Mouse (Mus musculus) small intestine, adult 2 months (tissue): Measurements from ENCODE around the gene Acap3. TPM values are rescaled to one million over a fixed set of nuclear protein-coding genes. Genes with fewer than 3 reads are reported as not detected.

Source experiments
- H3K27ac ChIP-seq: fragments of 200-500 bp; 2 replicates; pipeline ENCODE4 v1.5.1; 2012; ENCODE audit warnings: low read depth, low read length, control low read depth, inconsistent platforms; ENCODE audit not compliant: insufficient read depth
- H3K27me3 ChIP-seq: fragments of 200-500 bp; 2 replicates; pipeline ENCODE4 v1.6.1; 2012; ENCODE audit warnings: mild to moderate bottlenecking, moderate library complexity, low read length, inconsistent platforms; ENCODE audit not compliant: control insufficient read depth, insufficient read depth
- H3K36me3 ChIP-seq: fragments of 200-500 bp; 2 replicates; pipeline ENCODE4 v1.6.1; 2012; ENCODE audit warnings: mild to moderate bottlenecking, low read length, control low read depth, inconsistent platforms; ENCODE audit not compliant: control insufficient read depth, insufficient read depth
- H3K4me1 ChIP-seq: fragments of 200-500 bp; 2 replicates; pipeline ENCODE4 v1.6.1; 2012; ENCODE audit warnings: low read length, inconsistent platforms, mixed read lengths; ENCODE audit not compliant: control insufficient read depth, insufficient read depth, insufficient read length
- H3K4me3 ChIP-seq: fragments of 200-500 bp; 2 replicates; pipeline ENCODE4 v1.5.1; 2012; ENCODE audit warnings: low read depth, mild to moderate bottlenecking, control low read depth, inconsistent platforms, low read length, moderate library complexity
- CTCF ChIP-seq: fragments of 200-500 bp; IDR thresholded peaks from 2 replicates; pipeline ENCODE4 v1.5.1; 2012; ENCODE audit warnings: low read depth, mild to moderate bottlenecking, control low read depth, inconsistent platforms, low read length, moderate library complexity, mixed read lengths; ENCODE audit not compliant: insufficient replicate concordance, insufficient read length; ENCODE audit errors: extremely low read depth
- POLR2A ChIP-seq: fragments of 200-500 bp; IDR thresholded peaks from 2 replicates; pipeline ENCODE4 v1.6.1; 2012; ENCODE audit warnings: low read depth, mild to moderate bottlenecking, control low read depth, inconsistent platforms, low read length, moderate library complexity
- WGBS: fragments of 180-500 bp; shearing (Covaris S2); methylation state at CpG from one replicate; pipeline ENCODE4 v1.1.7; 2018; 5-methylcytosine and 5-hydroxymethylcytosine counted together
- polyA plus RNA-seq: library from polyadenylated mRNA; depleted of rRNA; stranded (reverse); fragments of >200 nt; gene quantifications from 2 replicates; pipeline ENCODE4 v1.2.3, GENCODE M21; 2012

Gene Acap3
- polyA plus RNA-seq, 1 experiment: 15.9 TPM

DNA sequence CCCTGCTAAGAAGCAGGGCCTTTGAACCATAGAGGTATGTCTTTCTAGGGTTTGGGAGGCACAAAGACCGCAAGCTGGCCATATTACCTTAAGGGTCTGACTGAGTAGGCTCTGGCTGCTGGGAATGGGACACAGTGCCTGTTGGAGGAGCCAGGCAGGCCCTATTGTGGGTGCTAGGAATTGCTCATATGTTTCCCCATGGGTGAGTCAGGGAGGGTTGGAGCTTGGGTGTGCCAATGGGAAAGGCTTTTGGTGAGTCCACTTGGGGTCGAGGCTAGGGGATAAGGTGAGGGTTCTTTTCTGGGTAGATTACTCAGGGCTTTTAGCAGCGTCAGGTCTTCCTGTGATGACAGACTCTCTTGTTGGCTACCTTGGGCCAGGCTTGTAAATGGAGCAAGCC lies 40.3 kb upstream of the Acap3 start:
- WGBS: 72% methylated on average over 3 of the region's 3 CpGs
- H3K4me1 ChIP-seq: peaks cover 27% of the 10 kb centered on the region
- H3K27ac ChIP-seq: no peak overlapping the region
- no peak overlapping the region for H3K4me3 ChIP-seq
- H3K27me3 ChIP-seq: no peaks in the 10 kb centered on the region
- TF ChIP-seq CTCF: no peak
- TF ChIP-seq POLR2A: no peak
- H3K36me3 ChIP-seq: peaks cover 26% of the 10 kb centered on the region

GRCm38 (mm10) chr4:155851951-155852411 lies 39.6 kb upstream of the Acap3 start:
- no peak overlapping the region for H3K27ac ChIP-seq
- TF ChIP-seq POLR2A (no peak), CTCF (no peak)
- H3K4me1 ChIP-seq: peaks cover 27% of the 10 kb centered on the region
- H3K27me3 ChIP-seq: no peaks in the 10 kb centered on the region
- peaks cover 30% of the 10 kb centered on the region for H3K36me3 ChIP-seq
- 45% methylated on average over 2 of the region's 2 CpGs for WGBS
- no peak overlapping the region for H3K4me3 ChIP-seq

- H3K36me3 ChIP-seq: peaks cover 40% of the 10 kb centered on the region
- TF ChIP-seq CTCF (no peak), POLR2A (no peak)
- no peak overlapping the region for H3K4me3 ChIP-seq
- H3K27me3 ChIP-seq: no peaks in the 10 kb centered on the region
- H3K4me1 ChIP-seq: peaks cover 26% of the 10 kb centered on the region
- H3K27ac ChIP-seq: no peak overlapping the region
- 90% methylated on average over 9 of the region's 9 CpGs for WGBS
These were observed 38.2 kb upstream of the Acap3 start for GRCm38 (mm10) chr4:155853421-155853820.

- Histone ChIP-seq H3K36me3 (peaks cover 48% of the 10 kb centered on the region), H3K27ac (no peak overlapping the region), H3K4me3 (no peak overlapping the region), H3K27me3 (no peaks in the 10 kb centered on the region), H3K4me1 (peaks cover 12% of the 10 kb centered on the region; the same call in 1 of the 2 replicates)
- no peak for TF ChIP-seq CTCF
- no peak for TF ChIP-seq POLR2A
- 92% methylated on average over 12 of the region's 12 CpGs for WGBS
These were observed 36.6 kb upstream of the Acap3 start for GRCm38 (mm10) chr4:155854991-155855390.

DNA sequence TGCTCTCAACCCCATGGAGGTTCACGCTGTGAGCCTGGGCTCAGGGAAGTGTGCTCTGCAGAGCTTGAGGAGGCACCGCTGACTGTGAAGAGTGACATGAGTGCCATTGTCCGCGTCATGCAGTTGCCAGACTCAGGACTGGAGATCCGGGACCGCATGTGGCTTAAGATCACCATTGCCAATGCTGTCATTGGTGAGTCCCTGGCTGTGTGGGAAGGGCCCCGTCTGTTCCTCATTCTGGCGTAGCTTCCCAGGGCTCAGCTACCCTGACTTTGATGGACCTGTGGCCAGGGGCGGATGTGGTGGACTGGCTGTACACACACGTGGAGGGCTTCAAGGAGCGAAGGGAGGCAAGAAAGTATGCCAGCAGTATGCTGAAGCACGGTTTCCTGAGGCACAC lies 35.6 kb upstream of the Acap3 start:
- peaks cover 10% of the 10 kb centered on the region; the same call in 1 of the 2 replicates for H3K4me1 ChIP-seq
- no peak overlapping the region for H3K27ac ChIP-seq
- no peaks in the 10 kb centered on the region for H3K27me3 ChIP-seq
- H3K36me3 ChIP-seq: peaks cover 52% of the 10 kb centered on the region
- H3K4me3 ChIP-seq: no peak overlapping the region
- 92% methylated on average over 12 of the region's 12 CpGs for WGBS
- TF ChIP-seq CTCF (no peak), POLR2A (no peak)

DNA sequence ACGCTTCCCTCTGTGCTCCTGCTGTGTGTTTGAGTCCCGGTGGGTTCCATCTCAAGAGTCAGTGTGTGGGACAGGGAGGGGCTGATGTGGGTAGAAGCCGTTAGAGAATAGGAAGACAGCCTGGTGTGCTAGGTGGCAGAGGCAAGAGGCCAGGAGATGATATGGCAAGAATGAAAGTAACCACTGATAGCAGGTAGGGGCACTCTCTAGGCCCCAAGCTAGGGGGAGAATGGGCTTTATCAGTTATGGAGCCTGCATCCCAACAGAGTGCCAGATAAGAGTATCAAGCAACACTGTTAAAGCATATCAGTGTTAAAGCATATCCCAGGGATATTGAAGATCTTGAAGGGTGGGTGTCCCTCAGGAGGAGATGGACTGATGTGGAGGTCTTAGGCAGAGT lies 34.7 kb upstream of the Acap3 start:
- no peak overlapping the region for H3K27ac ChIP-seq
- TF ChIP-seq CTCF (no peak), POLR2A (no peak)
- 88% methylated on average over 3 of the region's 3 CpGs for WGBS
- H3K36me3 ChIP-seq: peaks cover 52% of the 10 kb centered on the region
- no peak overlapping the region for H3K4me3 ChIP-seq
- no peaks in the 10 kb centered on the region for H3K27me3 ChIP-seq
- peaks cover 3% of the 10 kb centered on the region; the same call in 1 of the 2 replicates for H3K4me1 ChIP-seq

- H3K27me3 ChIP-seq: no peaks in the 10 kb centered on the region
These were observed 32.3 kb upstream of the Acap3 start for GRCm38 (mm10) chr4:155859318-155859717.

GRCm38 (mm10) chr4:155861787-155862186 lies 29.8 kb upstream of the Acap3 start:
- WGBS: 85% methylated on average over 7 of the region's 7 CpGs
- TF ChIP-seq CTCF (no peak), POLR2A (no peak)
- no peaks in the 10 kb centered on the region for H3K4me1 ChIP-seq

More at GRCm38 (mm10) chr4:155859318-155859717, 32.3 kb upstream of the Acap3 start:
- WGBS: 41% methylated on average over 13 of the region's 13 CpGs
- Histone ChIP-seq H3K4me1 (no peaks in the 10 kb centered on the region), H3K4me3 (no peak overlapping the region), H3K27ac (no peak overlapping the region), H3K36me3 (peaks cover 48% of the 10 kb centered on the region)
- no peak for TF ChIP-seq CTCF
- no peak for TF ChIP-seq POLR2A

More at GRCm38 (mm10) chr4:155861787-155862186, 29.8 kb upstream of the Acap3 start:
- no peak overlapping the region for H3K27ac ChIP-seq
- H3K27me3 ChIP-seq: no peaks in the 10 kb centered on the region
- H3K36me3 ChIP-seq: peaks cover 42% of the 10 kb centered on the region
- no peak overlapping the region for H3K4me3 ChIP-seq
